Mouse (Mus musculus): ENCODE data around the gene Dnah5.

DNA sequence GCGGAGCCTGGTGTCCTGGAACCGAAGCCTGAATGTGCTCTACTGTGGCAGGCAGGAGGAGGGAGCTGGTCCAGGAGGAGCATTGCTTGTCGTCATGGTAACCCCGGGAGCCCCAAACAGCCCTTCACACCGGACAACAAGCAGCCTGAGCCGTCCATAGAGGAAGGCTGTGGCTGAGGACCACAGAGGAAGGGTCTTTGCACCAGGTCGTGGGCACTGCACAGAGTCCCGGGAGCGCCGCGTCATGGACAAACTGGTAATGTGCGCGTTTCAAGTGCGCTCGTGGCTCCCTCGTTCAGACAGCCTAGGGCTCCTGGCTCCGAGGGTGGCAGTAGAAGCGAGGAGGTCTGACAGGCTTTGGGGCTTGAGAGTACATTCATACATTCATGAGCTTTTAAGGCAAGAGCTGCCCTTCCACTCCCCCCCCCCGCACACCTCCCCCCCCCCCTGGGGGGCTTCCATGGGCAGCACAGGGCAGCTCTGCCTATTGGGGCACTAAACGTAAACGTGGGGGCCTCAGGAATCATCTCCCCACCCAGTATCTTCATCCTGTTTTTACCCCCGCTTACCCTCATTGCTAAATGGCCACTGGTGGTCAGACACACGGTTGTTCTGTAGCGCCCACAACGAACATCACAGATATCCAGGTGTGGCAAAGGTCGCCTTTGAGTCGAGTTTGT, 48.6 kb upstream of the Dnah5 start:
- peak; percentile 18; the same call in 1 of the 2 replicates for TF ChIP-seq CTCF (IDR thresholded peaks at IDR 0.05; ENCODE audit: extremely low read depth, insufficient read depth, low read length)
- 0 out of 2 replicates have a peak, but pooled peaks have one; percentile 10 for TF ChIP-seq POLR2A (IDR thresholded peaks at IDR 0.05; ENCODE audit: extremely low read depth, insufficient read depth, low read length)

Measured in cortical plate, adult 2 months (tissue).